Mouse (Mus musculus) hematopoietic stem cell, adult 5-6 weeks (primary cell): ENCODE measurements around the gene Pln. TPM values are rescaled to one million over a fixed set of nuclear protein-coding genes. Genes with fewer than 3 reads are reported as not detected.

Experiments used
- ATAC-seq, 2 experiments: fragments of 125-278 bp in 1 of 2; replicated peaks in 1 of 2; 2 replicates each; pipeline ENCODE4 v1.8.0; 2016 to 2017; ENCODE audit warnings: inconsistent platforms in 2 of 2, mild to moderate bottlenecking in 2 of 2, moderate number of reproducible peaks in 2 of 2, low read depth in 1 of 2, moderate TSS enrichment in 1 of 2; ENCODE audit not compliant: low FRiP score in 2 of 2, poor library complexity in 2 of 2, severe bottlenecking in 2 of 2, insufficient read depth in 1 of 2, low TSS enrichment in 1 of 2
- total RNA-seq: library from RNA; stranded (forward); fragments of 172-1452, 232-1000 nt; gene quantifications from 2 replicates; pipeline ENCODE4 v1.2.3, GENCODE M21; 2017

The Pln gene
- total RNA-seq, 1 experiment from 2014 or later: 0.10 TPM

- ATAC-seq: peak; percentile 93 to 99
Observed at GRCm38 (mm10) chr10:53347787-53348755, 10.6 kb downstream of the Pln start.

- ATAC-seq: no peak
Observed at GRCm38 (mm10) chr10:53349254-53349653, 11.8 kb downstream of the Pln start.

GRCm38 (mm10) chr10:53353665-53354064 lies 16.2 kb downstream of the Pln start:
- ATAC-seq: no peak

GRCm38 (mm10) chr10:53359016-53359415 lies 21.5 kb downstream of the Pln start:
- no peak for ATAC-seq

- ATAC-seq: no peak
Observed at GRCm38 (mm10) chr10:53364311-53364710, 26.8 kb downstream of the Pln start.

- no peak for ATAC-seq
Observed at GRCm38 (mm10) chr10:53367265-53367664, 29.8 kb downstream of the Pln start.

- ATAC-seq: peak; percentile 69 to 79; a peak in 3 of 4 replicates
Observed at GRCm38 (mm10) chr10:53373885-53374578, 36.6 kb downstream of the Pln start.

- no peak for ATAC-seq
Observed at GRCm38 (mm10) chr10:53377096-53377495, 39.6 kb downstream of the Pln start.

- no peak for ATAC-seq
Observed at GRCm38 (mm10) chr10:53378296-53378695, 40.8 kb downstream of the Pln start.

GRCm38 (mm10) chr10:53378981-53379708 lies 41.7 kb downstream of the Pln start:
- ATAC-seq: peak; percentile 39 to 59

GRCm38 (mm10) chr10:53379709-53380106 lies 42.2 kb downstream of the Pln start, which contains the start of gene Cep85l:
Gene Cep85l, minus strand, starts transcription at chr10:53379947.
- peak; percentile 87 to 88 for ATAC-seq

GRCm38 (mm10) chr10:53382696-53383365 lies 45.4 kb downstream of the Pln start:
- no peak for ATAC-seq

- ATAC-seq: no peak
Observed at GRCm38 (mm10) chr10:53384896-53385295, 47.4 kb downstream of the Pln start.

- ATAC-seq: peak in 1 of 2 experiments; percentile 39; a peak in 1 of 4 replicates
Observed at GRCm38 (mm10) chr10:53385438-53385837, 48.0 kb downstream of the Pln start.

- no peak for ATAC-seq
Observed at GRCm38 (mm10) chr10:53388227-53388920, 50.9 kb downstream of the Pln start.

GRCm38 (mm10) chr10:53394923-53395629 lies 57.6 kb downstream of the Pln start:
- ATAC-seq: no peak
